Mouse (Mus musculus) embryo, embryonic 11 days (tissue): Measurements from ENCODE around the gene Defa21.
"Not testable (repeated sequence)": the region's sequence is repeated elsewhere in the genome, so short reads cannot be mapped to it uniquely, and the experiment has no call there.

Source experiments
- DNase-seq: peaks from one replicate; pipeline ENCODE4 v3.0.0-alpha.2; 2015

Defa21 gene

DNA sequence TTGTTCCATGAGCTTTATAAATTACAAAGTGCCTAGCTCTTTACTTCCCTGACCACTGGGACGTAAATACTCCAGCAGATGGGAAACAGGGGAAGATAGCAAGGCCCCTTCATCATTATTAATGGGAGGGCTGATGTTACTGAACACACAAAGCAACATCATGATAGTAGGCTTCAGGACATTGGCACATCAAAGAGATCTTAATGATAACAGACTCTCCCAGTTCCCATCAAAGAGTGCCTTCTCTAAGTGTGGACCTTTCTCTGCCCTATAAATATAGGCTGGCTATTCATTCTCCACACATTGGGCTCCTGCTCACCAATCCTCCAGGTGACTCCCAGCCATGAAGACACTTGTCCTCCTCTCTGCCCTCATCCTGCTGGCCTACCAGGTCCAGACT lies at the start of gene Defa21:
TSS of gene Defa21 (plus strand) at position 301 of the 400 bp plus-strand sequence.
- not testable (repeated sequence) for DNase-seq

DNA sequence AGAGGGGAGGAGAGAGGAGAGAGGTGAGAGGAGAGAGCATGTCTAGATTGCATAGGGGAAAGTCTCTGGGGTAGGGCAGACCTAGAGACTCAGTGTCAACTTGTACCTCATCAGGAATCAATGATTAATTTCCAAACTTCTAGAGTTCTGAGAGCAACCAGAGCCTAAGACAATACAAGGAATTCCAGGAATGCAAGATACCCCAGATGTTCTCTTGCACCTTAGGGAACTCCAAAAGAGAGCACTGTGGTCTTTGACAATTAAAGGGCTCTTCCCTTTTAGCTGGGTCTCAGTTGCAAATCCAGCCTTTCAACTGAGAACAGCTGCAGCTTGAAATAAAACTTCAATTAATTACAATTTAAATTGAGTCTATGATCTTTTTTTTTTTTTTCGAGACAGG lies 45.5 kb upstream of the Defa21 start:
- no peak for DNase-seq

DNA sequence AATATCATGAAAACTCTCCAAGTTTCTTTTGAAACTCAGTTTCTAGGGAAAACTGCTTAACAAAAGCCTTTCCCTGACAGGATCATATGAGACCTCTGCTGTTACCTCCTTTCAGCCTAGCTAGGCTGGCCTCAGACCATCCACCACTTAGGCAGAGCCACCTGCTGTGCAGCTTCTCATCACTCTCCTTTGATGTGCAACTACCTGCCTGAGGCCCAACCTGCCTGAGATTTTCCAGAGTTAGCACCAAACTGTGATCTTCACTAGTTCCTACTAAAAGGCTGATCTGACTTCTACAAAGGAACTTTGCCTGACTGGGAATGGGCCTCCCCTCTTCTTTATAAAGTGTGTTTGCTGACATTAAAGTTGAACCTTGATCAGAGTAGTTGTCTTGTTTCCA lies 31.3 kb upstream of the Defa21 start:
- not testable (repeated sequence) for DNase-seq

DNA sequence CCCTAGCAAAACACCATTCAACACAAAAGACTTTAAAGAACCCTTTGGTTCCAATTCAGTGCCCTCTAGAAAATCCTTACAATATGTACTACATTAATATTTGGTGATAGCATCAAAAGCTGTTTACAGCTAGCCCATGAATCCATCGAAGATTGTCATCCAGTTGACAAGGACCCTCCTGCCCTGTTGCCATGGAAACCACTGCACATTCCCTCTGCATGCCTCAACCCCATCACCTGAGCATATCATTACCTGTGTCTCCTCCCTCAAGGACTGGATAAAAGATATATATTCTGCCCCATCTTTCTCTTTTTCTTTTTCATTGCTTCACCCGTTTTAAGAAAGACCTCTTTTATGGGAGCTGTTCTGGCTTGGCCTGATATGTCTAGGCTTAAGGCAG lies 28.6 kb upstream of the Defa21 start:
- DNase-seq: no peak

DNA sequence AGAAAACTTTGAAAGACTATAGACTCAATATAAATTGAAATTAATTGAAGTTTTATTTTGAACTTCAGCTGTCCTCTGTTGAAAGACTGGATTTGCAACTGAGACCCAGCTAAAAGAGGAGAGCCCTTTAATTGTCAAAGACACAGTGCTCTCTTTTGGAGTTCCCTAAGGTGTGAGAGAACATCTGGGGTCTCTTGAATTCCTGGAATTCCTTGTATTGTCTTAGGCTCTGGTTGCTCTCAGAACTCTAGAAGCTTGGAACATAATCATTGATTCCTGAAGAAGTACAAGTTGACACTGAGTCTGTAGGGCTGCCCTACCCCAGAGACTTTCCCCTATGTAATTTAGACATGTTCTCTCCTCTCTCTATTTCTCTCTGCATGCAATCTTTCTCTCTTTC lies 28.1 kb upstream of the Defa21 start:
- no peak for DNase-seq

DNA sequence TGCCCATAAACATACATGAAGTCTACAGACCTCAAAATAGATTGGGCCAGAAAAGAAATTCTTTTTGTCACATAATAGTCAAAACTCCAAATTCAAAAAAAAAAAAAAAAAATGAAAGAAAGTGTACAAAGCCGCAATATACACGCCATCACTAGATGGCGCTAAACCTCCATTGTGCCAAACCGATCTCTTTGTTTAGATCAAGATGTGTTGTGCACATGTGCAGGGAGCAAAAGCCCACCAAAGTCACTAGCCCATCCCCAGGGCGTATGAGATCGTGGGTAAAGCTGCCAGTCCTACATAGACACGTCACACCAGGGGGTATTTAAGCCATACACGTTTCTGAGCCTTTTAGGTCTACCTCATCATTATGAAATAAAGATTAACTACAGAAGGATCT lies 24.2 kb upstream of the Defa21 start:
- DNase-seq: peak; percentile 57

DNA sequence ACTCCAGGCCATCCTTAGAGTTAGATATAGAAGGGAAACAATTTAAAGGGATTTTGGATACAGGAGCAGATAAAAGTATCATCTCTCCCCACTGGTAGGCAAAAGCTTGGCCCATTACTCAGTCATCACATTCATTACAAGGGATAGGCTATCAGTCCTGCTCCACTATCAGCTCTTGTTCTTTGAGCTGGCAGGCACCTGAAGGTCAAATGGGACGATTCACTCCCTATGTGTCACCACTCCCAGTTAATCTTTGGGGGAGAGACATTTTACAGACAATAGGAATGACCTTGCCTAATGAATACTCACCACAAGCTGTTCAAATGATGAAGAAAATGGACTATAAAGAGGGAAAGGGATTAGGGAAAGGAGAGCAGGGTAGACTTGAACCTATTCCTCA lies 18.5 kb upstream of the Defa21 start:
- no peak for DNase-seq

DNA sequence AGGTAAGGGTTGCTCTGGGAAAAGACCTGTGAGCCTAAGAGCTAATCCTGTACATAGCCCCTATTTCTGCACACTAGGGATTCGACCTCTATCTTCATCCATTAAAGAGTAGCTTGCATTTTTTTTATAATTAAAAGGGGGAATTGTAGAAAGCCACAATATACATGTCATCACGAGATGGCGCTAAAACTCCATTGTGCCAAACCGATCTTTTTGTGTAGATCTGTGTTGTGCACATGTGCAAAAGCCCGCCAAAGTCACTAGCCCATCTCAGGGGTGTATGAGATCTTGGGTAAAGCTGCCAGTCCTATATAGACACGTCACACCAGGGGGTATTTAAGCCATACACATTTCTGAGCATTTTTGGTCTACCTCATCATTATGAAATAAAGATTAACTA lies 16.8 kb upstream of the Defa21 start:
- not testable (repeated sequence) for DNase-seq

DNA sequence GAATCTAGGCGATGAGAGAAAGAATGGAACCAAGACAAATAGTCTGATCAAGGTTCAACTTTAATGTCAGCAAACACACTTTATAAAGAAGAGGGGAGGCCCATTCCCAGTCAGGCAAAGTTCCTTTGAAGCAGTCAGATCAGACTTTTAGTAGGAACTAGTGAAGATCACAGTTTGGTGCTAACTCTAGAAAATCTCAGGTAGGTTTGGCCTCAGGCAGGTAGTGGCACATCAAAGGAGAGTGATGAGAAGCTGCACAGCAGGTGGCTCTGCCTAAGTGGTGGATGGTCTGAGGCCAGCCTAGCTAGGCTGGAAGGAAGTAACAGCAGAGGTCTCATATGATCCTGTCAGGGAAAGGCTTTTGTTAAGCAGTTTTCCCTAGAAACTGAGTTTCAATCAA lies 14.8 kb upstream of the Defa21 start:
- not testable (repeated sequence) for DNase-seq

DNA sequence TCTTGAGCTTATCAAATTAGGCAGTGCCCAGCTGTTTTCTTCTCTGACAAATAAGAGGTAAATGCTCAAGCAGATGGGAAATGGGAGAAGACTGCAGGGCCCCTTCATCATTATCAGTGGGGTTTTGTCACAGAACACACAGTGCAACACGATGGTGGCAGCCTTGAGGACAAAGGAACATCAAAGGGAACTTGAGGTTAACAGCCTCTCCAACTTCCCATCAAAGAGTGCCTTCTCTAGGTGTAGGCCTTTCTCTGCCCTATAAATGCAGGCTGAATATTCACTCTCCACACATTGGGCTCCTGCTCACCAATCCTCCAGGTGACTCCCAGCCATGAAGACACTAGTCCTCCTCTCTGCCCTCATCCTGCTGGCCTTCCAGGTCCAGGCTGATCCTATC lies 29.4 kb downstream of the Defa21 start, which contains the start of gene Defa23:
TSS of gene Defa23 (plus strand) at position 301 of the 400 bp plus-strand sequence.
- DNase-seq: not testable (repeated sequence)

DNA sequence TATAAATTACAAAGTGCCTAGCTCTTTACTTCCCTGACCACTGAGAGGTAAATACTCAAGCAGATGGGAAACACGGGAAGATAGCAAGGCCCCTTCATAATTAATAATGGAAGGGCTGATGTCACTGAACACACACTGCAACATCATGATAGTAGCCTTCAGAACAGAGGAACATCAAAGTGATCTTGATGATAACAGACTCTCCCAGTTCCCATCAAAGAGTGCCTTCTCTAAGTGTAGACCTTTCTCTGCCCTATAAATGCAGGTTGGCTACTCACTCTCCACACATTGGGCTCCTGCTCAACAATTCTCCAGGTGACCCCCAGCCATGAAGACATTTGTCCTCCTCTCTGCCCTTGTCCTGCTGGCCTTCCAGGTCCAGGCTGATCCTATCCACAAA lies 39.4 kb downstream of the Defa21 start, which contains the start of gene Defa35:
TSS of gene Defa35 (plus strand) at position 301 of the 400 bp plus-strand sequence.
- DNase-seq: not testable (repeated sequence)
